Mouse (Mus musculus): ENCODE results near the gene Slc25a21. TPM values are rescaled to one million over a fixed set of nuclear protein-coding genes. Genes with fewer than 3 reads are reported as not detected.

Slc25a21 gene
- total RNA-seq, 2 experiments from 2014 or later = 0.19 to 0.31 TPM

GRCm38 (mm10) chr12:56669451-56670122 is 527.7 kb downstream of the Slc25a21 start:
- no peak for ATAC-seq (replicated peaks; ENCODE audit: poor library complexity, severe bottlenecking)

Other genes starting within 250 kb of the Slc25a21 start
- 26.6 and 36.6 TPM in 2 replicates for gene Prps1l3, start 32.9 kb upstream of the Slc25a21 start, total RNA-seq (2014; fragmentation: Nextera tagmentation)
- 70.2 and 101 TPM in 2 replicates for gene Prps1l3, start 32.9 kb upstream of the Slc25a21 start, total RNA-seq (2017)
- 3.8 and 5.9 TPM in 2 replicates for gene Mipol1, start 33.0 kb upstream of the Slc25a21 start, total RNA-seq (2014; fragmentation: Nextera tagmentation)
- gene Mipol1, start 33.0 kb upstream of the Slc25a21 start, total RNA-seq (2017) = 5.0 and 8.1 TPM in 2 replicates

Data from granulocyte monocyte progenitor cell, adult 5-6 weeks (primary cell).